Mouse (Mus musculus) kidney, embryonic 15.5 days (tissue): ENCODE measurements at regions not wholly inside any gene's neighbourhood (a gene's known extent, or its start where the extent isn't known, plus 50 kb on each side); places are given as distances from the start of the nearest gene placed in this dataset.

Experiments
- ATAC-seq: fragments of 200-750 bp; cut with Nextera tagmentation; replicated peaks from 2 replicates; pipeline ENCODE4 v1.8.0; 2017; ENCODE audit warnings: moderate TSS enrichment; ENCODE audit not compliant: low FRiP score
- H3K27ac ChIP-seq: fragments of 300-500 bp; sonication (generic); 2 replicates; pipeline ENCODE4 v1.5.1; 2015; ENCODE audit warnings: mild to moderate bottlenecking, inconsistent platforms
- H3K27me3 ChIP-seq: fragments of 300-500 bp; sonication (generic); 2 replicates; pipeline ENCODE4 v1.6.1; 2015; ENCODE audit warnings: inconsistent platforms
- H3K36me3 ChIP-seq: fragments of 300-500 bp; sonication (generic); 2 replicates; pipeline ENCODE4 v1.6.1; 2015; ENCODE audit warnings: inconsistent platforms
- H3K4me1 ChIP-seq: fragments of 300-500 bp; sonication (generic); 2 replicates; pipeline ENCODE4 v1.6.1; 2015; ENCODE audit warnings: inconsistent platforms
- H3K4me2 ChIP-seq: fragments of 300-500 bp; sonication (generic); 2 replicates; pipeline ENCODE4 v1.6.1; 2015; ENCODE audit warnings: moderate library complexity, mild to moderate bottlenecking, inconsistent platforms
- H3K4me3 ChIP-seq: fragments of 300-500 bp; sonication (generic); replicated peaks from 2 replicates; pipeline ENCODE4 v1.5.1; 2015; ENCODE audit warnings: mild to moderate bottlenecking, inconsistent platforms
- H3K9ac ChIP-seq: fragments of 300-500 bp; sonication (generic); 2 replicates; pipeline ENCODE4 v1.6.1; 2015; ENCODE audit warnings: mild to moderate bottlenecking, inconsistent platforms
- H3K9me3 ChIP-seq: fragments of 300-500 bp; sonication (generic); replicated peaks from 2 replicates; pipeline ENCODE4 v1.6.1; 2016; ENCODE audit warnings: inconsistent platforms
- WGBS: fragments of 180-500 bp; shearing (Covaris S2); methylation state at CpG from one replicate; pipeline ENCODE4 v1.1.7; 2015; ENCODE audit warnings: mixed read lengths; 5-methylcytosine and 5-hydroxymethylcytosine counted together

GRCm38 (mm10) chr17:15882803-15883202, 52.0 kb upstream of the Rgmb start:
- no peak overlapping the region for H3K9ac ChIP-seq
- H3K9me3 ChIP-seq, result no peaks in the 10 kb centered on the region
- no peak overlapping the region for H3K4me2 ChIP-seq
- no peaks in the 10 kb centered on the region for H3K36me3 ChIP-seq
- H3K4me3 ChIP-seq, result no peak overlapping the region
- no peaks in the 10 kb centered on the region for H3K27me3 ChIP-seq
- H3K4me1 ChIP-seq, result no peaks in the 10 kb centered on the region
- no peak for ATAC-seq
- H3K27ac ChIP-seq, result no peak overlapping the region
- 68% methylated on average over 7 of the region's 7 CpGs for WGBS

DNA sequence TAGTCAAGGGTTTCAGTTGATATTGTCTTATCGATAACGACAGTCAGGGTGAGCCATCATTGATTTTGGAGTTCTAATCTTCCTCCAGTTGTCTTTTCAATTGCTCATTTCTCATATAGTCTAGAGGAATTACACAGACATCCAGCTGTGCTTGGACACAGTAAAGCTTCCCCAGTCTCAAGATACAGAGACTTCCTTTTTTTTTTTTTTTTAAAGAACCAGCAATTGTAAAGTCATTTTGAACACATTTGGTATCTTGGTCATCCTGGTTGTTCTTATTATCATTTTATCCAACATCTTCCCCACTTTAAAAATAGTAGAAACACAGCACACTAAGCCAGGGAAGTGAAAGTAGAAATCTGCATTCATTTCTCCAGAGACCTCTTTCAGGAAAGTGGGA, 51.4 kb upstream of the Rgmb start:
- 92% methylated on average over 2 of the region's 2 CpGs for WGBS
- no peak overlapping the region for H3K4me2 ChIP-seq
- H3K9me3 ChIP-seq, result no peaks in the 10 kb centered on the region
- ATAC-seq, result no peak
- H3K4me3 ChIP-seq, result no peak overlapping the region
- H3K36me3 ChIP-seq, result no peaks in the 10 kb centered on the region
- H3K27me3 ChIP-seq, result no peaks in the 10 kb centered on the region
- no peaks in the 10 kb centered on the region for H3K4me1 ChIP-seq
- no peak overlapping the region for H3K27ac ChIP-seq
- no peak overlapping the region for H3K9ac ChIP-seq
